Mouse (Mus musculus): ENCODE measurements around the gene Cyb5b. TPM values are rescaled to one million over a fixed set of nuclear protein-coding genes. Genes with fewer than 3 reads are reported as not detected.

Gene Cyb5b
- polyA plus RNA-seq, 1 experiment from 2014 or later: 120 TPM

DNA sequence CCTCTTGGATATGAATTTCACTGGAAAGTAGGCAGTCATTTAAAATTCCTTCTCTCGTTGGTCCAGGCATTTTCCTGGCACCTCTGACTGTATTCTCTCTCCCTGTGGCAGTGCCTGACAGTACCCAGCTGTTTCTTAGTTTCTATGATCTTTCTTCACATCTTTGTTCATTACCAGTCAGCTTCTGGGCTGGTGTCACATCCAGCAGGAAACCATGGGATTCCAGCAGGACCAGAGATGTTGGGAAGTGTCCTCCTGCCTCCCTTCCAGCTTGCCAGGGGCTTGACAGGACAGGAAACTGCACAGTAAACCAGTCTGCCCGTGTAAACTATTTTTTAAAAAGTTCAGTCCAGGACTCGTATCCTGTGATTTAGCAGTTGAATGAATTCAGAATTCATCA is 34.6 kb downstream of the Cyb5b start:
- Histone ChIP-seq H3K4me3 (ENCODE audit: low read depth, low read length) (no peak overlapping the region), H3K9ac (ENCODE audit: low read depth, low read length) (no peak overlapping the region), H3K27me3 (ENCODE audit: control insufficient read depth, insufficient read depth, low read depth, low read length) (no peaks in the 10 kb centered on the region), H3K36me3 (ENCODE audit: control insufficient read depth, insufficient read depth, low read length) (peaks cover 21% of the 10 kb centered on the region), H3K4me2 (ENCODE audit: low read length) (no peak overlapping the region), H3K9me3 (replicated peaks; ENCODE audit: control insufficient read depth, low read length, poor library complexity, severe bottlenecking) (no peaks in the 10 kb centered on the region), H3K27ac (ENCODE audit: low read length) (no peak overlapping the region), H3K4me1 (ENCODE audit: control insufficient read depth, insufficient read depth, low read length) (no peaks in the 10 kb centered on the region)
- ATAC-seq: no peak
- WGBS: 84% methylated on average over 3 of the region's 3 CpGs

DNA sequence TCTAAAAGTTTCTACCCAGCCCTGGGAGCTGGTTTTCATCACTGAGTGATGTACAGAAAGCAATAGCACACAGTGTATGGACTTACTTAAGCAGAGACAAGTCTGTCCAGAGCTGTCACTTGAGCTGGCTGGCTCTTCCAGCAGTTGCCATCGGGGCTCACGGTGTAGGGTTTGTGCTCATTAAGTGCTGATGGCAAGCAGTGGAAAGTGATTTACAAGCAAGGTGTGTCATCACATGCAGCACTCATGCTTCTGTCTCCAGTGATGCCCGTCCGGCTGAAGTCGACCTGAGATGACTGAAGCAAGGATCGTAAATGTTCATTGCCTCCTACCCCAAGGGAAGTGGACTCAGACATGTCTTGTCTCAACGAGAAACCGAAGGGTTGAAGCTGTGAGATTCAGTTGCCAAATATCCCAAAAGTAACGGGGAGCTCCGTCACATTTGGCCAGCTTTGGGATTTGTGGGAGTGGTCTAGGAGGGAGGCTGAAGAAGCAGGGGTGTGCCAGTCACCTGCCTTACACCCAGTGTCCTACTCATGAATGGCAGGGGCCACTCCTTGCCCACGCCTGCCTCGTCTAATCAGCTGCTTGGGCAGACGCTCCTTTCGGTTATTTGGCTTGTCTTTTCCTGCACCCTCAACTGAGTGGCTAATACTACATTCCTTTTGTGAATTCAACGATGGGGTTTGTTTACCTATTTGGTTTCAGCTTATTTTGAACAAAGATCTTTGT is 36.4 kb downstream of the Cyb5b start:
- no peak overlapping the region for H3K4me2 ChIP-seq (ENCODE audit: low read length)
- no peak overlapping the region for H3K4me3 ChIP-seq (ENCODE audit: low read depth, low read length)
- no peaks in the 10 kb centered on the region for H3K9me3 ChIP-seq (replicated peaks; ENCODE audit: control insufficient read depth, low read length, poor library complexity, severe bottlenecking)
- H3K36me3 ChIP-seq (ENCODE audit: control insufficient read depth, insufficient read depth, low read length): peaks cover 13% of the 10 kb centered on the region; the same call in 1 of the 2 replicates
- no peak overlapping the region for H3K27ac ChIP-seq (ENCODE audit: low read length)
- WGBS: 84% methylated on average over 15 of the region's 15 CpGs
- no peak for ATAC-seq
- no peak overlapping the region for H3K9ac ChIP-seq (ENCODE audit: low read depth, low read length)
- no peaks in the 10 kb centered on the region for H3K27me3 ChIP-seq (ENCODE audit: control insufficient read depth, insufficient read depth, low read depth, low read length)
- H3K4me1 ChIP-seq (ENCODE audit: control insufficient read depth, insufficient read depth, low read length): no peaks in the 10 kb centered on the region

DNA sequence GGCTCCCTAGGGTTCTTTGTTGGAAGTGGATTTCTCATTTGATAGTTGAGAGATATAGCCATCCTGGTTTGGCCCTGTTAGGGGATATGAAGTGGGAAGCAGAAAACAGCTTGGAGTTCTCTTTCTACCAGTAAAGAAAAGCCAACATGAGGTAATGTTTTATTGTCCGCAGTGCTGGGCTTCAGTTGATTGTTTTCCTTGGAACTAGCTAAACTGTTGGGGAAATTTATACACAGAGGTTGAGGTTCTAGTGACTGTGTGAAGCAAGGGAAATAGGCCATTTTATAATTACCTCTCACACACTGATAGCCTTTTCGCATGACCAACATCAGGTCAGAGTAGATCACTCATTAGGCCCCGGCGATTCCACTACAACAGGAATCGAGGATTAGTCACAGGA is 37.2 kb downstream of the Cyb5b start:
- Histone ChIP-seq H3K4me2 (ENCODE audit: low read length) (no peak overlapping the region), H3K4me3 (ENCODE audit: low read depth, low read length) (no peak overlapping the region), H3K27ac (ENCODE audit: low read length) (no peak overlapping the region), H3K27me3 (ENCODE audit: control insufficient read depth, insufficient read depth, low read depth, low read length) (no peaks in the 10 kb centered on the region), H3K9ac (ENCODE audit: low read depth, low read length) (no peak overlapping the region), H3K9me3 (replicated peaks; ENCODE audit: control insufficient read depth, low read length, poor library complexity, severe bottlenecking) (no peaks in the 10 kb centered on the region), H3K36me3 (ENCODE audit: control insufficient read depth, insufficient read depth, low read length) (peaks cover 9% of the 10 kb centered on the region; the same call in 1 of the 2 replicates), H3K4me1 (ENCODE audit: control insufficient read depth, insufficient read depth, low read length) (peaks cover under 1% of the 10 kb centered on the region; the same call in 1 of the 2 replicates)
- 56% methylated on average over 5 of the region's 5 CpGs for WGBS
- ATAC-seq: no peak

DNA sequence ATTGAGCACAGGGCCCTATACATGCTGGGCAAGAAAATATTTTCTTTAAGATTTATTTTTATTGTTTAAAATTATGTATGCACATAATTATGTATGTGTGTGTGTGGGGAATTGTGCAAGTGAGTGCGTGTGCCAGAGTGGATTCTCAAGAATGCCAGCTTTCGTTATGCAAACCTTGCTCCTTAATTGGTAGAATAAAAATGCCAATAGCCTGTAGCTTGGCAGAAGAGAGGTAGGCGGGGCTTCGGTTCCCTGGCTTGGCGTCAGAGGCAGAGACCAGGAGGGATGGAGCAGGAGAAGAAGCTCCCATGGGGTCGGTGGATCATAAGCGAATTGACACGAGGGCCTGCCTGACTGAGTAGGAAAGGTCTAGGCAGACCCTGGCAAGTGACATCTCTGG is 42.2 kb downstream of the Cyb5b start:
- WGBS: 62% methylated on average over 8 of the region's 8 CpGs
- no peak for ATAC-seq
- Histone ChIP-seq H3K36me3 (ENCODE audit: control insufficient read depth, insufficient read depth, low read length) (no peaks in the 10 kb centered on the region), H3K9me3 (replicated peaks; ENCODE audit: control insufficient read depth, low read length, poor library complexity, severe bottlenecking) (no peaks in the 10 kb centered on the region), H3K27me3 (ENCODE audit: control insufficient read depth, insufficient read depth, low read depth, low read length) (no peaks in the 10 kb centered on the region), H3K4me3 (ENCODE audit: low read depth, low read length) (no peak overlapping the region), H3K9ac (ENCODE audit: low read depth, low read length) (no peak overlapping the region), H3K4me1 (ENCODE audit: control insufficient read depth, insufficient read depth, low read length) (peaks cover 2% of the 10 kb centered on the region; the same call in 1 of the 2 replicates), H3K27ac (ENCODE audit: low read length) (no peak overlapping the region), H3K4me2 (ENCODE audit: low read length) (no peak overlapping the region)

DNA sequence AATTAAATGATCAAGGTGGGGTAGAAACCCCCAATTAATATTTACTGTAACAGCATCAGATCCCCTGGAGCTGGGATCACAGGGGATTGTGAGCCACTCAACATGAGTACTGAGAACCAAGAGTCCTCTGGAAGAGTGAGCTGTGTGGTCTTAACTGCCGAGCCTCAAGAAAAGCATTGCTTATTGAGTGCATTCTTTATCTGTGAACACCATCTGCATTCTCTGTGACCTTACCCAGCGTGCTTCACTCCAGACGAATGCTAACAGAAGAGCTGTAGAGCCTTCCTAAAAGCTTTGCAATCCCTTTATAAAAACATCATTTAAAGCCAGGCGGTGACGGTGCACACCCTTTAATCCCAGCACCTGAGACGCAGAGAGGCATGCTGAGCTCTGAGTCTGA is 42.9 kb downstream of the Cyb5b start:
- whole genome bisulfite sequencing: 67% methylated on average over 6 of the region's 6 CpGs
- Histone ChIP-seq H3K4me2 (ENCODE audit: low read length) (no peak overlapping the region), H3K9ac (ENCODE audit: low read depth, low read length) (no peak overlapping the region), H3K36me3 (ENCODE audit: control insufficient read depth, insufficient read depth, low read length) (no peaks in the 10 kb centered on the region), H3K27ac (ENCODE audit: low read length) (no peak overlapping the region), H3K27me3 (ENCODE audit: control insufficient read depth, insufficient read depth, low read depth, low read length) (no peaks in the 10 kb centered on the region), H3K9me3 (replicated peaks; ENCODE audit: control insufficient read depth, low read length, poor library complexity, severe bottlenecking) (no peaks in the 10 kb centered on the region), H3K4me1 (ENCODE audit: control insufficient read depth, insufficient read depth, low read length) (peaks cover 2% of the 10 kb centered on the region; the same call in 1 of the 2 replicates), H3K4me3 (ENCODE audit: low read depth, low read length) (no peak overlapping the region)
- no peak for ATAC-seq

DNA sequence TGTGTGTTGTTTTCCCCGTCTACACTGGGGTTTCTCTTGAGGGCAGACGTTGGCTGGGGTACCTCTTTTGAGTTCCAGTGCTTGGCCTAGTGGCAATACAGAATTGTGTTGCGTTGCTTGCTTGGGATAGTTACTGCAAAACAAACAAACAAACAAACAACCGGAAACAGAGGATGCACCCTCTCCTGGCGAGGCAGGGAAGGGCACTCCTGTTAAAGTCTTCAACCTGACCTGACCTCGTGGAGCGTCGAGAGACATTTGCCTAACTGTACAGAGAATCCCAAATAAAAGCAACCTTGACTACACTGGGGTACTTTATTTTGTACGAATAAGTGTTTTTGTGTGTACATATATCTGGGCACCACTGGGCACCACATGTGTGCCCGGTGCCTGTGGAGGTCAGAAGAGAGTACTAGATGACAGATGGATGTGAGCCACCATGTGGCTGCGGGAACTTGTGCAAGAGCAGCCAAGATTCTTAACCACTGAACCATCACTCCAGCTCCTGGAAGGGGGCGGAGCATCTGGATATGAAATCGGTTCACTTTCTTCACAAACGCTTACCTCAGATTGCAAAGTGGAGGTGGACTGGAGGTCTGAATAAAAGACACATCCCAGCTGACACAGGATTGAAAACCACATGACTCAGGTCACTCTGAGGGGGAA is 44.5 kb downstream of the Cyb5b start:
- H3K4me2 ChIP-seq (ENCODE audit: low read length): no peak overlapping the region
- 91% methylated on average over 14 of the region's 14 CpGs for WGBS
- H3K27ac ChIP-seq (ENCODE audit: low read length): no peak overlapping the region
- H3K4me3 ChIP-seq (ENCODE audit: low read depth, low read length): no peak overlapping the region
- no peak for ATAC-seq
- H3K4me1 ChIP-seq (ENCODE audit: control insufficient read depth, insufficient read depth, low read length): peaks cover 2% of the 10 kb centered on the region; the same call in 1 of the 2 replicates
- no peaks in the 10 kb centered on the region for H3K27me3 ChIP-seq (ENCODE audit: control insufficient read depth, insufficient read depth, low read depth, low read length)
- H3K36me3 ChIP-seq (ENCODE audit: control insufficient read depth, insufficient read depth, low read length): no peaks in the 10 kb centered on the region
- no peak overlapping the region for H3K9ac ChIP-seq (ENCODE audit: low read depth, low read length)
- no peaks in the 10 kb centered on the region for H3K9me3 ChIP-seq (replicated peaks; ENCODE audit: control insufficient read depth, low read length, poor library complexity, severe bottlenecking)

DNA sequence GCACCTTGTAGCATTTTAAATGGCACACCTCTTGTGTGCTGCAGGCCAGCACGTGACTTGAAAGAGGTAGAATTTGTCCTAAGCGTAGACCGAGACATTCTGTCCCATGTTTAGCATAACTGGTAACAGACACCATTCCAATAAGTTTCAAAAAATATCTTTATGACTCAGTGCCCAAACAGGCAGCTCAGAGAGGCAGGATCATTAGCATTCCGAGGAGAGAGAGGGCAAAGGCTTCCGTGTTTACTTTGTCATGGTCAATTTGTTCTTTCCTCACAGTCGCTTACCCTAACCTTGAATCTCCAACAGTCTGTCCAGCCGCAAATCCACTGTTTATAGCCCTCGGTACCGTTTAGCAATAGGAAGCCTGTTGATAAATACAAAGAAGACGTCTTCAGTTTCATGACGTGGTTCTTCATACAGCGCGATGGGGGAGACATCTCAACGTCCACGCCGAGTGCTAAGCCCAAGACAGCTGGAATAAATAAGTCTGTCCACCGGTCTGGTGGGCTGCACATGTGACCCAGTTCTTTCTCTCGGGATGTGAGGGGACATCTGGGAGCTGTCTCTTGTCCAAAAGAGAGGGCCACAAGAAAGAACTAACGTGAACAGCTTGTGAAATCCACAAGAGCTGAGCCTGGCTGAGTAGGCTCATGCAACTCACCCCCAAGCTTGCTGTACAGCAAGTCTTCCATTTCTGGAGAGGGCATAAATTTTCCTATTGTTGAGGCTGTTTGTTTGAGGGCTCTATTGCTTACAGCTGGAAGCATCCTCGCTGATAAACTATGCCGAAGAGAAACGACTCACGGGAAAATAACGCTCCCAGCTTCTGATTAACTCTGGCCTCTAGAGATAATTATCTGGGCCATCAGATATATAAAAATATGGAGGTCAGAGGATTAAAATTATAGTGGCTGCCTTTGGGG is 47.7 kb downstream of the Cyb5b start:
- Histone ChIP-seq H3K27me3 (ENCODE audit: control insufficient read depth, insufficient read depth, low read depth, low read length) (no peaks in the 10 kb centered on the region), H3K27ac (ENCODE audit: low read length) (no peak overlapping the region), H3K9me3 (replicated peaks; ENCODE audit: control insufficient read depth, low read length, poor library complexity, severe bottlenecking) (no peaks in the 10 kb centered on the region), H3K4me1 (ENCODE audit: control insufficient read depth, insufficient read depth, low read length) (no peaks in the 10 kb centered on the region), H3K36me3 (ENCODE audit: control insufficient read depth, insufficient read depth, low read length) (no peaks in the 10 kb centered on the region), H3K4me3 (ENCODE audit: low read depth, low read length) (no peak overlapping the region), H3K4me2 (ENCODE audit: low read length) (no peak overlapping the region), H3K9ac (ENCODE audit: low read depth, low read length) (no peak overlapping the region)
- no peak for ATAC-seq
- WGBS: 70% methylated on average over 24 of the region's 24 CpGs

DNA sequence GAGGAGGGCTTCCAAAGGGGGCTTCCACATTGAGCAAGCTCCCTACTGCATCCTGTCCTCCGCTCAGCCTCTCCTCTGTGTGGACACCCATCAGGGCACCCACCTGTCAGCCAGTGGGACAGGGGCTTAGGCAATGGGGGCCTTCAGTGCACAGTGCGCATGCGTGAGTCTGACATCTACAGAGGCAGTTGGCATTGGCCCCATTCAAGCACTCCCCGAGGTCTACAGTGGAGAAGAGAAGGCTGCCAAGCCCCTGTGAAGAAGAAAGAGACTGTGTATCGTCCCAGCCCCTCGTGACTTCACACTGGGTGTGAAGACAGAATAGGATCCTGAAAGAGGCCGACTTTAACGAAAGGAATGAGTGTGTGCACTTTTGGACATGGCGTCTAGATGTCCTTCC is 54.7 kb downstream of the Cyb5b start:
- Histone ChIP-seq H3K27me3 (ENCODE audit: control insufficient read depth, insufficient read depth, low read depth, low read length) (no peaks in the 10 kb centered on the region), H3K4me3 (ENCODE audit: low read depth, low read length) (no peak overlapping the region), H3K4me1 (ENCODE audit: control insufficient read depth, insufficient read depth, low read length) (no peaks in the 10 kb centered on the region), H3K27ac (ENCODE audit: low read length) (no peak overlapping the region), H3K9me3 (replicated peaks; ENCODE audit: control insufficient read depth, low read length, poor library complexity, severe bottlenecking) (no peaks in the 10 kb centered on the region), H3K36me3 (ENCODE audit: control insufficient read depth, insufficient read depth, low read length) (no peaks in the 10 kb centered on the region), H3K4me2 (ENCODE audit: low read length) (no peak overlapping the region), H3K9ac (ENCODE audit: low read depth, low read length) (no peak overlapping the region)
- 85% methylated on average over 9 of the region's 9 CpGs for WGBS
- ATAC-seq: no peak

All from midbrain, embryonic 16.5 days (tissue).